Mouse (Mus musculus) heart, postnatal 0 days (tissue): ENCODE data around the gene Pycard. TPM values are rescaled to one million over a fixed set of nuclear protein-coding genes. Genes with fewer than 3 reads are reported as not detected.

Source experiments
- ATAC-seq: fragments of 200-750 bp; cut with Nextera tagmentation; 2 replicates; pipeline ENCODE4 v1.8.0; 2017; ENCODE audit warnings: low read depth, moderate number of reproducible peaks, moderate library complexity; ENCODE audit not compliant: insufficient read depth
- DNase-seq: peaks from one replicate; pipeline ENCODE4 v3.0.0-alpha.2; 2016; ENCODE audit warnings: low spot score
- H3K27ac ChIP-seq: fragments of 300-500 bp; sonication (generic); 2 replicates; pipeline ENCODE4 v1.5.1; 2014; ENCODE audit warnings: low read depth, mild to moderate bottlenecking
- H3K27me3 ChIP-seq: fragments of 300-500 bp; sonication (generic); 2 replicates; pipeline ENCODE4 v1.6.1; 2014; ENCODE audit warnings: low read length, mixed read lengths; ENCODE audit not compliant: control insufficient read depth, insufficient read depth
- H3K36me3 ChIP-seq: fragments of 300-500 bp; sonication (generic); replicated peaks from 2 replicates; pipeline ENCODE4 v1.6.1; 2014; ENCODE audit warnings: low read length, mixed read lengths; ENCODE audit not compliant: control insufficient read depth, insufficient read depth
- H3K4me1 ChIP-seq: fragments of 300-500 bp; sonication (generic); 2 replicates; pipeline ENCODE4 v1.6.1; 2014; ENCODE audit warnings: antibody characterized with exemption; ENCODE audit not compliant: control insufficient read depth, insufficient read depth
- H3K4me2 ChIP-seq: fragments of 300-500 bp; sonication (generic); 2 replicates; pipeline ENCODE4 v1.6.1; 2014; ENCODE audit warnings: low read depth, mild to moderate bottlenecking, low read length, moderate library complexity
- H3K4me3 ChIP-seq: fragments of 300-500 bp; sonication (generic); 2 replicates; pipeline ENCODE4 v1.5.1; 2014; ENCODE audit warnings: low read depth, low read length
- H3K9ac ChIP-seq: fragments of 300-500 bp; sonication (generic); replicated peaks from 2 replicates; pipeline ENCODE4 v1.6.1; 2014; ENCODE audit warnings: low read depth, low read length, mixed read lengths
- H3K9me3 ChIP-seq: fragments of 300-500 bp; sonication (generic); replicated peaks from 2 replicates; pipeline ENCODE4 v1.6.1; 2016; ENCODE audit warnings: low read length; ENCODE audit not compliant: control insufficient read depth
- CTCF ChIP-seq: IDR thresholded peaks from 2 replicates; pipeline ENCODE4 v1.5.1; 2016; ENCODE audit warnings: antibody characterized with exemption, control low read depth, low read depth
- EP300 ChIP-seq: IDR thresholded peaks from 2 replicates; pipeline ENCODE4 v1.6.1; 2016; ENCODE audit warnings: antibody characterized with exemption, low read depth
- WGBS: fragments of 180-500 bp; shearing (Covaris S2); extraction: QIAGEN DNeasy Blood & Tissue Kit; methylation state at CpG from one replicate; pipeline ENCODE4 v1.1.7; 2014; 5-methylcytosine and 5-hydroxymethylcytosine counted together
- polyA plus RNA-seq: library from polyadenylated mRNA; unstranded; fragments of >200 nt; fragmentation: Nextera tagmentation; extraction: Ambion mirVana; gene quantifications from 2 replicates; pipeline ENCODE4 v1.2.1, GENCODE M21; 2015
- total RNA-seq: library from RNA; depleted of rRNA; stranded (reverse); fragments of >200 nt; gene quantifications from 2 replicates; pipeline ENCODE4 v1.2.3, GENCODE M21; 2014; ENCODE audit warnings: low replicate concordance

Gene Pycard
- total and polyA plus RNA-seq, 2 experiments from 2014 or later, result 30.7 to 43.0 TPM

- H3K4me2 ChIP-seq, result no peak overlapping the region
- H3K9me3 ChIP-seq, result no peaks in the 10 kb centered on the region
- no peak for DNase-seq
- 51% methylated on average over 9 of the region's 9 CpGs for WGBS
- H3K27me3 ChIP-seq, result no peaks in the 10 kb centered on the region
- no peak for TF ChIP-seq EP300
- TF ChIP-seq CTCF, result no peak
- H3K4me3 ChIP-seq, result no peak overlapping the region
- H3K4me1 ChIP-seq, result no peaks in the 10 kb centered on the region
- H3K36me3 ChIP-seq, result no peaks in the 10 kb centered on the region
- no peak overlapping the region for H3K9ac ChIP-seq
- 0 out of 2 replicates have a peak, but pooled peaks have one; percentile 49 for ATAC-seq
- H3K27ac ChIP-seq, result no peak overlapping the region
Observed at GRCm38 (mm10) chr7:128031403-128031976, 37.8 kb upstream of the Pycard start.

GRCm38 (mm10) chr7:128025381-128025780, 31.7 kb upstream of the Pycard start:
- H3K4me3 ChIP-seq, result no peak overlapping the region
- no peak for DNase-seq
- H3K27me3 ChIP-seq, result no peaks in the 10 kb centered on the region
- ATAC-seq, result no peak
- H3K9ac ChIP-seq, result no peak overlapping the region
- 75% methylated on average over 4 of the region's 4 CpGs for WGBS
- TF ChIP-seq EP300, result no peak
- TF ChIP-seq CTCF, result no peak
- H3K36me3 ChIP-seq, result no peaks in the 10 kb centered on the region
- H3K9me3 ChIP-seq, result 0 out of 2 replicates have a peak, but pooled peaks cover 3% of the 10 kb centered on the region
- no peaks in the 10 kb centered on the region for H3K4me1 ChIP-seq
- H3K4me2 ChIP-seq, result no peak overlapping the region
- H3K27ac ChIP-seq, result no peak overlapping the region

GRCm38 (mm10) chr7:128024932-128025331, 31.3 kb upstream of the Pycard start:
- TF ChIP-seq EP300 (no peak), CTCF (no peak)
- no peak overlapping the region for H3K4me3 ChIP-seq
- no peak overlapping the region for H3K27ac ChIP-seq

GRCm38 (mm10) chr7:128024364-128024763, 30.7 kb upstream of the Pycard start:
- 0 out of 2 replicates have a peak, but pooled peaks cover 3% of the 10 kb centered on the region for H3K9me3 ChIP-seq
- no peaks in the 10 kb centered on the region for H3K4me1 ChIP-seq
- no peak overlapping the region for H3K4me2 ChIP-seq
- no peaks in the 10 kb centered on the region for H3K27me3 ChIP-seq
- no peak for TF ChIP-seq EP300
- no peak for TF ChIP-seq CTCF
- no peak for ATAC-seq
- no peak for DNase-seq
- no peak overlapping the region for H3K27ac ChIP-seq
- H3K4me3 ChIP-seq, result no peak overlapping the region
- H3K36me3 ChIP-seq, result no peaks in the 10 kb centered on the region
- WGBS, result 86% methylated on average over 9 of the region's 9 CpGs
- no peak overlapping the region for H3K9ac ChIP-seq

More at GRCm38 (mm10) chr7:128024932-128025331, 31.3 kb upstream of the Pycard start:
- Histone ChIP-seq H3K9me3 (0 out of 2 replicates have a peak, but pooled peaks cover 3% of the 10 kb centered on the region), H3K27me3 (no peaks in the 10 kb centered on the region), H3K9ac (no peak overlapping the region), H3K4me1 (no peaks in the 10 kb centered on the region), H3K36me3 (no peaks in the 10 kb centered on the region), H3K4me2 (no peak overlapping the region)
- DNase-seq (no peak), ATAC-seq (no peak)
- 70% methylated on average over 4 of the region's 4 CpGs for WGBS

- H3K27ac ChIP-seq, result peak overlapping the region; percentile 18; the same call in 1 of the 2 replicates
- H3K27me3 ChIP-seq, result no peaks in the 10 kb centered on the region
Observed at GRCm38 (mm10) chr7:128023565-128023964, 29.9 kb upstream of the Pycard start.

More at GRCm38 (mm10) chr7:128023565-128023964, 29.9 kb upstream of the Pycard start:
- DNase-seq (peak; percentile 38), ATAC-seq (peak; percentile 68)
- 0 out of 2 replicates have a peak, but pooled peaks cover 3% of the 10 kb centered on the region for H3K9me3 ChIP-seq
- WGBS, result 51% methylated on average over 4 of the region's 4 CpGs
- H3K4me2 ChIP-seq, result no peak overlapping the region
- H3K4me3 ChIP-seq, result no peak overlapping the region
- no peaks in the 10 kb centered on the region for H3K36me3 ChIP-seq
- H3K4me1 ChIP-seq, result no peaks in the 10 kb centered on the region
- TF ChIP-seq EP300, result no peak
- TF ChIP-seq CTCF, result no peak
- no peak overlapping the region for H3K9ac ChIP-seq
